Mouse (Mus musculus): ENCODE measurements around the gene Arsk.

GRCm38 (mm10) chr13:76018844-76019400, 79.5 kb downstream of the Arsk start:
- no peak for TF ChIP-seq POLR2A (IDR thresholded peaks at IDR 0.05; ENCODE audit: extremely low read depth, insufficient read depth, low read length)
- TF ChIP-seq CTCF (IDR thresholded peaks at IDR 0.05; ENCODE audit: low read depth, low read length) = no peak
